Mouse (Mus musculus) MEL (cell line): ENCODE measurements at regions not wholly inside any gene's neighbourhood (a gene's known extent, or its start where the extent isn't known, plus 50 kb on each side); places are given as distances from the start of the nearest gene placed in this dataset.

Source experiments
- DNase-seq: peaks from one replicate; pipeline ENCODE4 v3.0.0; 2011; ENCODE audit warnings: low read depth, low spot score
- H3K27ac ChIP-seq: 2 replicates; pipeline ENCODE4 v1.5.1; 2012; ENCODE audit warnings: low read depth, mild to moderate bottlenecking, control low read depth, low read length, moderate library complexity; ENCODE audit not compliant: control insufficient read depth
- H3K27me3 ChIP-seq, 2 experiments: fragments of 150-350 bp in 1 of 2; sonication (generic) in 1 of 2; 2 replicates each; pipeline ENCODE4 v1.6.1; 2012; ENCODE audit warnings: low read length in 2 of 2, mild to moderate bottlenecking in 2 of 2, improper control_type of control experiment in 1 of 2, moderate library complexity in 1 of 2; ENCODE audit not compliant: insufficient read depth in 2 of 2, control insufficient read depth in 1 of 2
- H3K36me3 ChIP-seq, 2 experiments: 2 replicates each; pipeline ENCODE4 v1.6.1; 2012 to 2014; ENCODE audit warnings: low read length in 2 of 2, improper control_type of control experiment in 1 of 2, inconsistent platforms in 1 of 2, mild to moderate bottlenecking in 1 of 2; ENCODE audit not compliant: insufficient read depth in 2 of 2, control insufficient read depth in 1 of 2
- H3K4me1 ChIP-seq, 2 experiments: fragments of 150-350 bp in 1 of 2; sonication (generic) in 1 of 2; 2 replicates each; pipeline ENCODE4 v1.6.1; 2012; ENCODE audit warnings: low read length in 2 of 2, improper control_type of control experiment in 1 of 2, mild to moderate bottlenecking in 1 of 2; ENCODE audit not compliant: insufficient read depth in 2 of 2, control insufficient read depth in 1 of 2
- H3K4me3 ChIP-seq, 2 experiments: fragments of 150-350 bp in 1 of 2; sonication (generic) in 1 of 2; 2 replicates each; pipeline ENCODE4 v1.5.1; 2012; ENCODE audit warnings: low read depth in 2 of 2, low read length in 2 of 2, mild to moderate bottlenecking in 2 of 2, moderate library complexity in 2 of 2, control low read depth in 1 of 2, improper control_type of control experiment in 1 of 2; ENCODE audit not compliant: control insufficient read depth in 1 of 2, insufficient read depth in 1 of 2
- H3K79me2 ChIP-seq: 2 replicates; pipeline ENCODE4 v1.6.1; 2012; ENCODE audit warnings: mild to moderate bottlenecking, low read length, moderate library complexity; ENCODE audit not compliant: control insufficient read depth, poor library complexity, insufficient read depth
- H3K9ac ChIP-seq: 2 replicates; pipeline ENCODE4 v1.6.1; 2012; ENCODE audit warnings: low read depth, mild to moderate bottlenecking, control low read depth, low read length, moderate library complexity; ENCODE audit not compliant: control insufficient read depth, poor library complexity, severe bottlenecking
- H3K9me3 ChIP-seq: fragments of 150-350 bp; sonication (generic); replicated peaks from 2 replicates; pipeline ENCODE4 v1.6.1; 2012; ENCODE audit warnings: mild to moderate bottlenecking, low read length, improper control_type of control experiment, moderate library complexity; ENCODE audit not compliant: insufficient read depth
- CHD1 ChIP-seq: IDR thresholded peaks from 2 replicates; pipeline ENCODE4 v1.6.1; 2012; ENCODE audit warnings: low read depth, mild to moderate bottlenecking, inconsistent platforms, low read length, improper control_type of control experiment
- CHD2 ChIP-seq: IDR thresholded peaks from 2 replicates; pipeline ENCODE4 v1.6.1; 2011; ENCODE audit warnings: low read length, improper control_type of control experiment
- ELF1 ChIP-seq: IDR thresholded peaks from 2 replicates; pipeline ENCODE4 v1.6.1; 2014; ENCODE audit warnings: low read depth, mild to moderate bottlenecking, inconsistent platforms, low read length, improper control_type of control experiment, moderate library complexity
- EP300 ChIP-seq, 2 experiments: IDR thresholded peaks; 2 replicates each; pipeline ENCODE4 v1.6.1; 2011; ENCODE audit warnings: improper control_type of control experiment in 2 of 2, low read length in 2 of 2, low read depth in 1 of 2, mild to moderate bottlenecking in 1 of 2
- ETS1 ChIP-seq: IDR thresholded peaks from 2 replicates; pipeline ENCODE4 v1.6.1; 2012; ENCODE audit warnings: low read depth, mild to moderate bottlenecking, inconsistent platforms, low read length, improper control_type of control experiment, moderate library complexity
- GABPA ChIP-seq: IDR thresholded peaks from 2 replicates; pipeline ENCODE4 v1.6.1; 2012; ENCODE audit warnings: low read depth, mild to moderate bottlenecking, inconsistent platforms, low read length, improper control_type of control experiment, moderate library complexity
- JUND ChIP-seq: IDR thresholded peaks from 2 replicates; pipeline ENCODE4 v1.6.1; 2011; ENCODE audit warnings: low read depth, mild to moderate bottlenecking, improper control_type of control experiment, low read length
- KAT2A ChIP-seq: conservative IDR thresholded peaks from 2 replicates; pipeline ENCODE4 v1.6.1; 2012; ENCODE audit warnings: low read depth, low read length, improper control_type of control experiment, inconsistent platforms
- MAFK ChIP-seq: IDR thresholded peaks from 2 replicates; pipeline ENCODE4 v1.6.1; 2011; ENCODE audit warnings: low read depth, mild to moderate bottlenecking, low read length, improper control_type of control experiment, borderline replicate concordance
- MAX ChIP-seq: IDR thresholded peaks from 2 replicates; pipeline ENCODE4 v1.6.1; 2011; ENCODE audit warnings: low read length, improper control_type of control experiment
- MEF2A ChIP-seq: IDR thresholded peaks from 2 replicates; pipeline ENCODE4 v1.6.1; 2014; ENCODE audit warnings: low read depth, mild to moderate bottlenecking, inconsistent platforms, low read length, improper control_type of control experiment; ENCODE audit not compliant: poor library complexity, insufficient replicate concordance, severe bottlenecking; ENCODE audit errors: extremely low read depth
- MXI1 ChIP-seq: IDR thresholded peaks from 2 replicates; pipeline ENCODE4 v1.6.1; 2011; ENCODE audit warnings: mild to moderate bottlenecking, low read depth, low read length, improper control_type of control experiment
- MYC ChIP-seq: IDR thresholded peaks from 2 replicates; pipeline ENCODE4 v1.6.1; 2011; ENCODE audit warnings: low read depth, mild to moderate bottlenecking, low read length, improper control_type of control experiment, moderate library complexity
- NRF1 ChIP-seq: IDR thresholded peaks from 2 replicates; pipeline ENCODE4 v1.6.1; 2014; ENCODE audit warnings: low read depth, mild to moderate bottlenecking, inconsistent platforms, low read length, improper control_type of control experiment, moderate library complexity; ENCODE audit not compliant: poor library complexity, insufficient read depth, severe bottlenecking
- POLR2A ChIP-seq, 2 experiments: IDR thresholded peaks; 2 replicates each; pipeline ENCODE4 v1.6.1; 2011 to 2012; ENCODE audit warnings: low read length in 2 of 2, mild to moderate bottlenecking in 2 of 2, control low read depth in 1 of 2, improper control_type of control experiment in 1 of 2, low read depth in 1 of 2, moderate library complexity in 1 of 2; ENCODE audit not compliant: control insufficient read depth in 1 of 2, insufficient read depth in 1 of 2, poor library complexity in 1 of 2
- POLR2AphosphoS2 ChIP-seq: IDR thresholded peaks from 2 replicates; pipeline ENCODE4 v1.6.1; 2011; ENCODE audit warnings: low read length, improper control_type of control experiment
- POLR2AphosphoS5 ChIP-seq: IDR thresholded peaks from 2 replicates; pipeline ENCODE4 v1.6.1; 2012; ENCODE audit warnings: low read depth, borderline replicate concordance, mild to moderate bottlenecking, inconsistent platforms, low read length, moderate library complexity, mixed read lengths
- RAD21 ChIP-seq: IDR thresholded peaks from 2 replicates; pipeline ENCODE4 v1.6.1; 2011; ENCODE audit warnings: mild to moderate bottlenecking, low read depth, low read length, improper control_type of control experiment
- RCOR1 ChIP-seq: IDR thresholded peaks from 2 replicates; pipeline ENCODE4 v1.6.1; 2012; ENCODE audit warnings: low read depth, mild to moderate bottlenecking, inconsistent platforms, low read length, improper control_type of control experiment
- SIN3A ChIP-seq: IDR thresholded peaks from 2 replicates; pipeline ENCODE4 v1.6.1; 2012; ENCODE audit warnings: low read length, improper control_type of control experiment, inconsistent platforms
- SMC3 ChIP-seq: IDR thresholded peaks from 2 replicates; pipeline ENCODE4 v1.6.1; 2011; ENCODE audit warnings: low read depth, low read length, improper control_type of control experiment
- UBTF ChIP-seq: IDR thresholded peaks from 2 replicates; pipeline ENCODE4 v1.6.1; 2012; ENCODE audit warnings: low read depth, mild to moderate bottlenecking, inconsistent platforms, low read length, improper control_type of control experiment, moderate library complexity, borderline replicate concordance; ENCODE audit not compliant: insufficient read depth
- USF2 ChIP-seq, 2 experiments: IDR thresholded peaks; 2 replicates each; pipeline ENCODE4 v1.6.1; 2011 to 2012; ENCODE audit warnings: improper control_type of control experiment in 2 of 2, low read length in 2 of 2, borderline replicate concordance in 1 of 2, inconsistent platforms in 1 of 2, low read depth in 1 of 2, mild to moderate bottlenecking in 1 of 2; ENCODE audit not compliant: insufficient read depth in 1 of 2
- ZKSCAN1 ChIP-seq: IDR thresholded peaks from 2 replicates; pipeline ENCODE4 v1.6.1; 2012; ENCODE audit warnings: low read depth, mild to moderate bottlenecking, inconsistent platforms, low read length, improper control_type of control experiment, moderate library complexity
- ZNF384 ChIP-seq: IDR thresholded peaks from 2 replicates; pipeline ENCODE4 v1.6.1; 2012; ENCODE audit warnings: low read depth, mild to moderate bottlenecking, inconsistent platforms, low read length, improper control_type of control experiment

DNA sequence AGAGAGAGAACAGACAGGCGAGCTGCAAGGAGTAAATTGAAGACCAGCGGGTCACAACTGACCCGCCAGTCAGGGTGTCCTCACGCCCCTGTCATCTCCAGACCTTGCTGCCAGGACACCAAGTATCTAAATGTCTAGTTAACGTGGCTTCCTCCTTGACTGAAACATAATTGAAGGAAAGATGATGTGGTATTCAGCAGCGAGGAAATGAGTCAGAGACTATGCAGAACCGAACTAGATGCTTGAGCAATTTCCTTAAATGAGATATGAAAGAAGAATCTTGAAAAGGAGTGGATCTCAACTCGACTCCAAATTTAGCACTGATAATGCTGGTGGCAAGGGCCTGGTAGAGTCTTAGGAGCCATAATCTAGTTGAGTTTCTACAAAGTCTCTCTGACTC lies 329.3 kb upstream of the Fam92a start:
- no peak overlapping the region for H3K4me3 ChIP-seq
- no peak for DNase-seq
- H3K4me1 ChIP-seq = no peaks in the 10 kb centered on the region
- no peak overlapping the region for H3K9ac ChIP-seq
- no peaks in the 10 kb centered on the region for H3K79me2 ChIP-seq
- H3K27ac ChIP-seq = no peak overlapping the region
- no peaks in the 10 kb centered on the region for H3K36me3 ChIP-seq
- TF ChIP-seq ZKSCAN1 = no peak
- no peak for TF ChIP-seq SMC3
- no peak for TF ChIP-seq ETS1
- no peak for TF ChIP-seq SIN3A
- no peak for TF ChIP-seq POLR2A (IDR thresholded peaks at IDR 0.05; ENCODE audit: control insufficient read depth in 1 of 2, insufficient read depth in 1 of 2, low read depth in 1 of 2, low read length in 2 of 2, poor library complexity in 1 of 2)
- no peak for TF ChIP-seq MEF2A
- TF ChIP-seq MAFK = no peak
- no peak for TF ChIP-seq ZNF384
- no peak for TF ChIP-seq NRF1
- no peak for TF ChIP-seq JUND
- TF ChIP-seq USF2 (IDR thresholded peaks at IDR 0.05; ENCODE audit: borderline replicate concordance in 1 of 2, insufficient read depth in 1 of 2, low read depth in 1 of 2, low read length in 2 of 2) = no peak
- no peak for TF ChIP-seq UBTF
- TF ChIP-seq GABPA = no peak
- no peak for TF ChIP-seq MXI1
- no peak for TF ChIP-seq RAD21
- no peak for TF ChIP-seq KAT2A
- no peak for TF ChIP-seq EP300 (IDR thresholded peaks at IDR 0.05; ENCODE audit: low read depth in 1 of 2, low read length in 2 of 2)
- no peak for TF ChIP-seq CHD2
- TF ChIP-seq ELF1 = no peak
- no peaks in the 10 kb centered on the region for H3K9me3 ChIP-seq
- H3K27me3 ChIP-seq = no peaks in the 10 kb centered on the region

DNA sequence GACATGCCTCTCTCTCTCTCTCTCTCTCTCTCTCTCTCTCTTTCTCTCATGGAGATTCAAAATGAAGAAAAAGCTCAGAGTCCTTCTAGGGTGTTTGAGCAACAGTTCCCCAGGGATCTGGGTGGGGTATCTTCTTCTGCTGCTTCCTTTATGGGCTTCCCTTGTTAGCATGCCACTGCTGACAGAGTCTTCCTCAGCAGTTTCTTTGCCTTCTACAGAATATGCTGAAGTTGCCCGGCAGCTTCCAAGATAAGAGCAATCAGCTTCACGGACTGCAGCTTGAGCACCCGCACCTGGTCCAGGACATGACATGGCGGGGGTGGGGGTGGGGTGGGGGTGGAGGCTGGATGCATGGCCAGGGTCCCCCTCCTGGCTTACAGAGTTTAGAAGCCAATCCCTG lies 326.6 kb upstream of the Fam92a start:
- Histone ChIP-seq H3K4me1 (no peaks in the 10 kb centered on the region), H3K27ac (no peak overlapping the region), H3K4me3 (no peak overlapping the region), H3K27me3 (no peaks in the 10 kb centered on the region), H3K9ac (no peak overlapping the region), H3K9me3 (no peaks in the 10 kb centered on the region), H3K36me3 (no peaks in the 10 kb centered on the region), H3K79me2 (no peaks in the 10 kb centered on the region)
- DNase-seq = no peak
- TF ChIP-seq ELF1 (no peak), MAFK (no peak), POLR2AphosphoS5 (no peak), SIN3A (no peak), ZNF384 (no peak), MAX (no peak), POLR2A (IDR thresholded peaks at IDR 0.05; ENCODE audit: control insufficient read depth in 1 of 2, insufficient read depth in 1 of 2, low read depth in 1 of 2, low read length in 2 of 2, poor library complexity in 1 of 2) (no peak), POLR2AphosphoS2 (no peak), RCOR1 (no peak), ETS1 (no peak), MYC (no peak), CHD1 (no peak), CHD2 (no peak), RAD21 (no peak), NRF1 (no peak), MXI1 (no peak)
